Mouse (Mus musculus): ENCODE results near the gene Psme1. TPM values are rescaled to one million over a fixed set of nuclear protein-coding genes. Genes with fewer than 3 reads are reported as not detected.

Gene Psme1
- 104 and 112 TPM in 2 replicates for polyA plus RNA-seq (2015; fragmentation: Nextera tagmentation; extraction: Ambion mirVana)

GRCm38 (mm10) chr14:55577871-55578667 is at the start of gene Psme1:
TSS of gene Psme1 (plus strand) at chr14:55578123.

GRCm38 (mm10) chr14:55540067-55540786 is 37.7 kb upstream of the Psme1 start, which contains the start of gene Pck2:
TSS of gene Pck2 (plus strand) at chr14:55540266.

GRCm38 (mm10) chr14:55559799-55560201 is 18.1 kb upstream of the Psme1 start, which contains the start of gene Dcaf11:
TSS of gene Dcaf11 (plus strand) at chr14:55560006.

GRCm38 (mm10) chr14:55560202-55561073 is 17.5 kb upstream of the Psme1 start, which contains the start of gene A730061H03Rik:
TSS of gene A730061H03Rik (minus strand) at chr14:55560406.

GRCm38 (mm10) chr14:55575302-55575701 is 2.6 kb upstream of the Psme1 start, which contains the start of gene Fitm1:
TSS of gene Fitm1 (plus strand) at chr14:55575617.

GRCm38 (mm10) chr14:55584702-55585565 is 7.0 kb downstream of the Psme1 start, which contains the start of gene Emc9:
TSS of gene Emc9 (minus strand) at chr14:55585302.

GRCm38 (mm10) chr14:55590748-55591330 is 12.9 kb downstream of the Psme1 start, which contains the start of gene Psme2:
TSS of gene Psme2 (minus strand) at chr14:55591113.

GRCm38 (mm10) chr14:55591331-55591891 is 13.5 kb downstream of the Psme1 start, which contains the start of gene Rnf31:
TSS of gene Rnf31 (plus strand) at chr14:55591708.

GRCm38 (mm10) chr14:55603271-55603632 is 25.3 kb downstream of the Psme1 start, which contains the start of gene Irf9:
TSS of gene Irf9 (plus strand) at chr14:55603571.

GRCm38 (mm10) chr14:55617822-55618221 is 39.9 kb downstream of the Psme1 start, which contains the start of gene Rec8:
TSS of gene Rec8 (plus strand) at chr14:55618037.

Other genes starting within 250 kb of the Psme1 start
- 52.0 and 53.1 TPM in 2 replicates for gene Dhrs4, start 99.4 kb upstream of the Psme1 start, polyA plus RNA-seq (2015; fragmentation: Nextera tagmentation; extraction: Ambion mirVana)
- gene Carmil3, start 87.5 kb upstream of the Psme1 start, polyA plus RNA-seq (2015; fragmentation: Nextera tagmentation; extraction: Ambion mirVana) = 0.22 and 0.35 TPM in 2 replicates
- 1.8 and 1.9 TPM in 2 replicates for gene Cpne6, start 67.7 kb upstream of the Psme1 start, polyA plus RNA-seq (2015; fragmentation: Nextera tagmentation; extraction: Ambion mirVana)
- not detected in 2 replicates for gene Nrl, start 53.1 kb upstream of the Psme1 start, polyA plus RNA-seq (2015; fragmentation: Nextera tagmentation; extraction: Ambion mirVana)
- gene Pck2, start 37.9 kb upstream of the Psme1 start, polyA plus RNA-seq (2015; fragmentation: Nextera tagmentation; extraction: Ambion mirVana) = 41.2 and 47.1 TPM in 2 replicates
- gene Dcaf11, start 18.1 kb upstream of the Psme1 start, polyA plus RNA-seq (2015; fragmentation: Nextera tagmentation; extraction: Ambion mirVana) = 55.6 and 63.3 TPM in 2 replicates
- gene A730061H03Rik, start 17.7 kb upstream of the Psme1 start, polyA plus RNA-seq (2015; fragmentation: Nextera tagmentation; extraction: Ambion mirVana) = 0.51 and 1.1 TPM in 2 replicates
- 0.26 TPM in 1 of 2 replicates, not detected in the other for gene Fitm1, start 2.5 kb upstream of the Psme1 start, polyA plus RNA-seq (2015; fragmentation: Nextera tagmentation; extraction: Ambion mirVana)
- 6.7 and 6.8 TPM in 2 replicates for gene Emc9, start 7.2 kb downstream of the Psme1 start, polyA plus RNA-seq (2015; fragmentation: Nextera tagmentation; extraction: Ambion mirVana)
- gene Psme2, start 13.0 kb downstream of the Psme1 start, polyA plus RNA-seq (2015; fragmentation: Nextera tagmentation; extraction: Ambion mirVana) = 218 and 249 TPM in 2 replicates
- gene Rnf31, start 13.6 kb downstream of the Psme1 start, polyA plus RNA-seq (2015; fragmentation: Nextera tagmentation; extraction: Ambion mirVana) = 11.0 and 13.6 TPM in 2 replicates
- 17.2 and 21.2 TPM in 2 replicates for gene Irf9, start 25.4 kb downstream of the Psme1 start, polyA plus RNA-seq (2015; fragmentation: Nextera tagmentation; extraction: Ambion mirVana)
- 1.3 and 1.9 TPM in 2 replicates for gene Rec8, start 39.9 kb downstream of the Psme1 start, polyA plus RNA-seq (2015; fragmentation: Nextera tagmentation; extraction: Ambion mirVana)
- gene Ipo4, start 57.8 kb downstream of the Psme1 start, polyA plus RNA-seq (2015; fragmentation: Nextera tagmentation; extraction: Ambion mirVana) = 60.2 and 63.0 TPM in 2 replicates
- gene Gm49378, start 59.8 kb downstream of the Psme1 start, polyA plus RNA-seq (2015; fragmentation: Nextera tagmentation; extraction: Ambion mirVana) = 0.56 and 1.4 TPM in 2 replicates
- 68.6 and 69.9 TPM in 2 replicates for gene Tm9sf1, start 65.7 kb downstream of the Psme1 start, polyA plus RNA-seq (2015; fragmentation: Nextera tagmentation; extraction: Ambion mirVana)
- 0.26 and 0.35 TPM in 2 replicates for gene Tssk4, start 72.1 kb downstream of the Psme1 start, polyA plus RNA-seq (2015; fragmentation: Nextera tagmentation; extraction: Ambion mirVana)
- gene Mdp1, start 82.4 kb downstream of the Psme1 start, polyA plus RNA-seq (2015; fragmentation: Nextera tagmentation; extraction: Ambion mirVana) = 35.8 and 39.5 TPM in 2 replicates
- 32.0 and 33.0 TPM in 2 replicates for gene Gmpr2, start 93.8 kb downstream of the Psme1 start, polyA plus RNA-seq (2015; fragmentation: Nextera tagmentation; extraction: Ambion mirVana)
- gene Nedd8, start 94.0 kb downstream of the Psme1 start, polyA plus RNA-seq (2015; fragmentation: Nextera tagmentation; extraction: Ambion mirVana) = 388 and 415 TPM in 2 replicates
- 13.9 and 15.5 TPM in 2 replicates for gene Tinf2, start 103.7 kb downstream of the Psme1 start, polyA plus RNA-seq (2015; fragmentation: Nextera tagmentation; extraction: Ambion mirVana)
- 7.4 and 9.2 TPM in 2 replicates for gene Tgm1, start 135.8 kb downstream of the Psme1 start, polyA plus RNA-seq (2015; fragmentation: Nextera tagmentation; extraction: Ambion mirVana)
- gene Rabggta, start 144.1 kb downstream of the Psme1 start, polyA plus RNA-seq (2015; fragmentation: Nextera tagmentation; extraction: Ambion mirVana) = 17.3 and 20.5 TPM in 2 replicates
- gene Dhrs1, start 167.6 kb downstream of the Psme1 start, polyA plus RNA-seq (2015; fragmentation: Nextera tagmentation; extraction: Ambion mirVana) = 60.6 and 62.9 TPM in 2 replicates
- 18.6 TPM in 2 replicates for gene Nop9, start 167.6 kb downstream of the Psme1 start, polyA plus RNA-seq (2015; fragmentation: Nextera tagmentation; extraction: Ambion mirVana)
- 0.13 and 0.18 TPM in 2 replicates for gene Cideb, start 180.3 kb downstream of the Psme1 start, polyA plus RNA-seq (2015; fragmentation: Nextera tagmentation; extraction: Ambion mirVana)
- gene Ltb4r2, start 183.3 kb downstream of the Psme1 start, polyA plus RNA-seq (2015; fragmentation: Nextera tagmentation; extraction: Ambion mirVana) = 0.29 and 0.39 TPM in 2 replicates
- gene Ltb4r1, start 187.8 kb downstream of the Psme1 start, polyA plus RNA-seq (2015; fragmentation: Nextera tagmentation; extraction: Ambion mirVana) = 0.76 and 6.9 TPM in 2 replicates
- gene Adcy4, start 206.0 kb downstream of the Psme1 start, polyA plus RNA-seq (2015; fragmentation: Nextera tagmentation; extraction: Ambion mirVana) = 2.3 and 2.7 TPM in 2 replicates
- 19.1 and 19.2 TPM in 2 replicates for gene Ripk3, start 210.7 kb downstream of the Psme1 start, polyA plus RNA-seq (2015; fragmentation: Nextera tagmentation; extraction: Ambion mirVana)
- gene Nfatc4, start 245.0 kb downstream of the Psme1 start, polyA plus RNA-seq (2015; fragmentation: Nextera tagmentation; extraction: Ambion mirVana) = 22.3 and 22.5 TPM in 2 replicates

Data from urinary bladder, postnatal 0 days (tissue).